Mouse (Mus musculus) ES-E14 (cell line): ENCODE measurements at regions not wholly inside any gene's neighbourhood (a gene's known extent, or its start where the extent isn't known, plus 50 kb on each side); places are given as distances from the start of the nearest gene placed in this dataset.

Experiments used
- DNase-seq: peaks from one replicate; pipeline ENCODE4 v3.0.0-alpha.2; 2013; ENCODE audit warnings: low read depth, low spot score
- H3K27ac ChIP-seq: 2 replicates; pipeline ENCODE4 v1.5.1; 2012; ENCODE audit warnings: low read depth, mild to moderate bottlenecking, low read length, moderate library complexity, mixed read lengths; ENCODE audit not compliant: poor library complexity, insufficient read depth, severe bottlenecking
- H3K36me3 ChIP-seq: 2 replicates; pipeline ENCODE4 v1.6.1; 2012; ENCODE audit warnings: mild to moderate bottlenecking, low read length, moderate library complexity, mixed read lengths; ENCODE audit not compliant: control insufficient read depth, poor library complexity, insufficient read depth, severe bottlenecking
- H3K4me1 ChIP-seq, 2 experiments: fragments of 150-350 bp in 1 of 2; sonication (generic) in 1 of 2; 2 replicates each; pipeline ENCODE4 v1.6.1; 2012; ENCODE audit warnings: low read length in 2 of 2, mild to moderate bottlenecking in 1 of 2, mixed read lengths in 1 of 2; ENCODE audit not compliant: control insufficient read depth in 2 of 2, insufficient read depth in 2 of 2, poor library complexity in 1 of 2
- H3K4me3 ChIP-seq, 2 experiments: fragments of 150-350 bp in 1 of 2; sonication (generic) in 1 of 2; 2 replicates each; pipeline ENCODE4 v1.5.1; 2012; ENCODE audit warnings: low read length in 2 of 2, low read depth in 1 of 2, mild to moderate bottlenecking in 1 of 2, mixed read lengths in 1 of 2; ENCODE audit not compliant: insufficient read depth in 1 of 2, poor library complexity in 1 of 2, severe bottlenecking in 1 of 2
- H3K9ac ChIP-seq: 2 replicates; pipeline ENCODE4 v1.6.1; 2012; ENCODE audit warnings: low read depth, mild to moderate bottlenecking, low read length, mixed read lengths; ENCODE audit not compliant: poor library complexity, insufficient read depth, severe bottlenecking
- H3K9me3 ChIP-seq: fragments of 150-350 bp; sonication (generic); 2 replicates; pipeline ENCODE4 v1.6.1; 2012; ENCODE audit warnings: low read depth, mild to moderate bottlenecking, low read length; ENCODE audit not compliant: control insufficient read depth, insufficient read depth
- CHD2 ChIP-seq: IDR thresholded peaks from 2 replicates; pipeline ENCODE4 v1.6.1; 2014; ENCODE audit warnings: mild to moderate bottlenecking, low read depth, low read length, inconsistent platforms
- HCFC1 ChIP-seq: IDR thresholded peaks from 2 replicates; pipeline ENCODE4 v1.6.1; 2012; ENCODE audit warnings: low read length, inconsistent platforms, borderline replicate concordance; ENCODE audit not compliant: insufficient read depth
- MAFK ChIP-seq: IDR thresholded peaks from 2 replicates; pipeline ENCODE4 v1.6.1; 2014; ENCODE audit warnings: mild to moderate bottlenecking, low read depth, low read length, inconsistent platforms; ENCODE audit not compliant: insufficient read depth
- ZC3H11A ChIP-seq: IDR thresholded peaks from 2 replicates; pipeline ENCODE4 v1.6.1; 2012; ENCODE audit warnings: low read depth, mild to moderate bottlenecking, inconsistent platforms, low read length, borderline replicate concordance
- ZNF384 ChIP-seq: IDR thresholded peaks from 2 replicates; pipeline ENCODE4 v1.6.1; 2012; ENCODE audit warnings: low read depth, low read length, inconsistent platforms
- in situ Hi-C, 2 experiments: fragments of 600-800 bp; cut with MboI; formaldehyde crosslinking; loops; one replicate each; pipeline ENCODE4 v1.15.1; 2025; ENCODE audit warnings: low sequenced_read_pairs in 2 of 2, inconsistent platforms in 1 of 2; ENCODE audit not compliant: unreplicated experiment in 2 of 2

DNA sequence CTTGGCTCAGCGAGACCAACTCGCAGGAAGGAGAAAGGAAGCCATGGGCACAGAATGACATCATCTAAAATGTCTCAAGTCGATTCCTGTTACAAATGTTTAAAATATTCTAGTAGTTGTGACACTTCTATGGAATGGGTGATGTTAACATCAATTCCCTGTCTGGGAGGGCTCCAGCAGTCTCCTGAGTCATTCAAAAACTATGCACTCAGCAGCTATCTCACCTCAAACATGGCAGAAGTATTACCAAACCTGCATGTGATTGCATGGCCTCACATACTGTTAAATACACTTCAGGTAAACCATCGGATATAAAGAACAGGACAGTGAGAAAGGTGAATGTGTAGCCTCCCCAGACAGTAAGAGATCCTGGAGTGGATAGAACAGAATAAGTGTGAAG, 66.7 kb upstream of the Tnfaip3 start:
- Histone ChIP-seq H3K36me3 (no peaks in the 10 kb centered on the region), H3K4me3 (no peak overlapping the region), H3K27ac (no peak overlapping the region), H3K9me3 (no peaks in the 10 kb centered on the region), H3K9ac (no peak overlapping the region), H3K4me1 (no peaks in the 10 kb centered on the region)
- DNase-seq: no peak
- TF ChIP-seq HCFC1: no peak
- no peak for TF ChIP-seq ZNF384
- no peak for TF ChIP-seq CHD2
- no peak for TF ChIP-seq MAFK
- no peak for TF ChIP-seq ZC3H11A
- in situ Hi-C loops: no loop called here

DNA sequence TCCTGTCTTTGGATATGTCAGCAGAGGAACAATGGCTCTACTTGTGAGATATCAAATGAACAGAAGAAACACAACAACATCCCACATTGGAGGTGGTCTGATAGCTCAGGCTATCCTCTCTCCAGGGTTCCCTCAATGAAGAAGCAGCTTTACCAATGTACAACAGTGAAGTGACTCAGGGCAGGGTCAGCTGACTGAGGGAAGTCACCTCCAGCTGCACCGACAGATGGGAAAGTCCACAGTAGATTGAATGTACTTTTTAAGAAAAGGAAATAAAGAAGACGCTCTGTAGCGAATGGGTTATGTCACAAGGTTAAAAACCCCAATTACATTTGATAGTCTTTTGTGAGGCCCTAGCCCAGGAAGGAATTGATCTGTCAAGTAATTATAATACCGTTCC, 62.6 kb upstream of the Tnfaip3 start:
- no peak for DNase-seq
- no peak for TF ChIP-seq HCFC1
- TF ChIP-seq ZNF384: no peak
- TF ChIP-seq MAFK: no peak
- TF ChIP-seq ZC3H11A: no peak
- TF ChIP-seq CHD2: no peak
- Histone ChIP-seq H3K4me1 (no peaks in the 10 kb centered on the region), H3K9ac (no peak overlapping the region), H3K4me3 (no peak overlapping the region), H3K9me3 (no peaks in the 10 kb centered on the region), H3K36me3 (no peaks in the 10 kb centered on the region), H3K27ac (no peak overlapping the region)
- in situ Hi-C loops: no loop called here

DNA sequence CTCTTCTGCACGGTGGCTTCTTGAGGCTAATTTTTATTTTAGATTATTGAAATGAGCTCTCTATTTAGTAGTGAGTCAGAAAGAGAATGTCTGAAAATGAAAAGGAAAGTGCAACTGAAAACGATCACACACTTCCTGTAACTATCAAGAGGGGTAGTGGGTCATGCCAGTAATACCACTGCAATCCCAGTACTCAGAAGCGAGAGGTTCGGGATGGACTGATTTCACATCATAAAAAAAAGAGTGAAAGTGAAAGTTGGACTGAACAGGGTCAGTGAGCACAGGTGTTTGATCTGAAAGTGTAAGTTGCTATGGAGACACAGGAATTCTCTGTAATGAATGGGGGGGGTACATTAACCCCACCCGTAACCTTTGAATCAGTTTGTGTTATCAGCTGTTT, 52.9 kb upstream of the Tnfaip3 start:
- no peak overlapping the region for H3K4me3 ChIP-seq
- H3K36me3 ChIP-seq: no peaks in the 10 kb centered on the region
- H3K9me3 ChIP-seq: no peaks in the 10 kb centered on the region
- no peaks in the 10 kb centered on the region for H3K4me1 ChIP-seq
- in situ Hi-C loops: no loop called here
- H3K27ac ChIP-seq: no peak overlapping the region
- H3K9ac ChIP-seq: no peak overlapping the region
- no peak for TF ChIP-seq MAFK
- no peak for TF ChIP-seq CHD2
- no peak for TF ChIP-seq HCFC1
- no peak for TF ChIP-seq ZNF384
- no peak for TF ChIP-seq ZC3H11A
- DNase-seq: no peak

DNA sequence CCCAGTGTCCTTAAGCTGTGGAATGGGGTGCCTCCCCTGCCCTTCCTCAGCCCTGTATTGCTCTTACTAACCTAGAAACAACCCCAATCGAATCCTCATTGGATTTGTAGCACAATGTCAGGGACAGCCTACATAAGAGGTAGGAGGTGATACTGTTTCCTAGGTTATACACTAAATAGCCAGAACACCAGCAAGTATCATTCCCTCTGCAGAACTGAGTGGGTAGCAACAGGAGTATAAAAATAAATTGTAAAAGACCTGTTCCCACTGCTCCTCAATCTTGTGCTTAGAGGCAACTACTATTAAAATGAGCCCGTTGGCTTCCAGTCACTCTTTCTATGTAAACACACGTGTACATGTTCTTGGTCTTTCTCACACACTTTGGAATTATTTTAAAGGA, 52.2 kb upstream of the Tnfaip3 start:
- no peak for DNase-seq
- H3K27ac ChIP-seq: no peak overlapping the region
- in situ Hi-C loops: no loop called here
- no peaks in the 10 kb centered on the region for H3K36me3 ChIP-seq
- no peaks in the 10 kb centered on the region for H3K4me1 ChIP-seq
- H3K9ac ChIP-seq: no peak overlapping the region
- TF ChIP-seq ZC3H11A (no peak), HCFC1 (no peak), ZNF384 (no peak), CHD2 (no peak), MAFK (no peak)
- H3K4me3 ChIP-seq: no peak overlapping the region
- H3K9me3 ChIP-seq: no peaks in the 10 kb centered on the region

DNA sequence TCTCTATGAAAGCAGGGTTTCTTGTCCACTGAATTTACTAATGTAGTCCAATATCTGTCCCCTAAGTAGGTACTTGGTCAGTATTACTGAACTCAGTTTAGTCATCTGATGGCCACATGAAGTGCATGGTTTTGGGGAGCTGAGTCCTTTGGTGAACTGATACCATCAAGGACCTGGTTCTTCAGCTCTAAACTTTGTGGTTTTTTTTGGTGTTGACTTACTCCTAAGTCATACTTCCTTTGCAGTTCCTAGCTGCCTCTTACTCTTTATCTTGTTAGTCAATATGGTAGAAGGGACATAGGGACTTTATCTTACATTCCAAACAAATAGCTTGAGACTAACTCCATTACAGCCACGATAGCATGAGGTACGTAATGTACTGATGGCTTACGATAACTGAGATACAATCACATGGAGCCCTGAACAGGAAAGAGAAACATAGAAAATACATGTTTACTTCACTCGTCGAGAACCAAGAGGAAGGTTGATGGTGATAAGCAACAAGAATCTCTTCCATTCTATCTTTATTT, 51.4 kb upstream of the Tnfaip3 start:
- no peaks in the 10 kb centered on the region for H3K36me3 ChIP-seq
- DNase-seq: no peak
- in situ Hi-C loops: no loop called here
- H3K9me3 ChIP-seq: no peaks in the 10 kb centered on the region
- TF ChIP-seq CHD2 (no peak), ZNF384 (no peak), HCFC1 (no peak), MAFK (no peak)
- no peak overlapping the region for H3K9ac ChIP-seq
- no peak overlapping the region for H3K4me3 ChIP-seq
- H3K4me1 ChIP-seq: no peaks in the 10 kb centered on the region
- H3K27ac ChIP-seq: no peak overlapping the region
